Mouse (Mus musculus): ENCODE data around the gene Tctn1. TPM values are rescaled to one million over a fixed set of nuclear protein-coding genes. Genes with fewer than 3 reads are reported as not detected.

The Tctn1 gene
- total and polyA plus RNA-seq, 3 experiments = 3.8 to 6.0 TPM; not detected in 1

GRCm38 (mm10) chr5:122300071-122300518, 35.8 kb upstream of the Tctn1 start:
- TF ChIP-seq MAZ (IDR thresholded peaks at IDR 0.05; ENCODE audit: low read depth, low read length) = no peak
- H3K79me2 ChIP-seq (ENCODE audit: control insufficient read depth, insufficient read depth, low read length, poor library complexity) = peaks cover 38% of the 10 kb centered on the region
- no peaks in the 10 kb centered on the region for H3K27me3 ChIP-seq (ENCODE audit: control insufficient read depth in 1 of 2, insufficient read depth in 2 of 2, low read length in 2 of 2)
- no peak overlapping the region for H3K27ac ChIP-seq (ENCODE audit: control insufficient read depth, low read depth, low read length)
- no peaks in the 10 kb centered on the region for H3K4me1 ChIP-seq (ENCODE audit: control insufficient read depth in 1 of 2, insufficient read depth in 2 of 2, low read length in 2 of 2)
- H3K9ac ChIP-seq (ENCODE audit: control insufficient read depth, low read depth, low read length, poor library complexity, severe bottlenecking) = no peak overlapping the region
- H3K36me3 ChIP-seq (ENCODE audit: control insufficient read depth in 1 of 2, insufficient read depth in 2 of 2, low read length in 2 of 2) = no peaks in the 10 kb centered on the region; a peak in 1 of 4 replicates
- DNase-seq (ENCODE audit: low read depth, low spot score) = no peak
- no peak overlapping the region for H3K4me3 ChIP-seq (ENCODE audit: control insufficient read depth in 1 of 2, insufficient read depth in 1 of 2, low read depth in 2 of 2, low read length in 2 of 2)
- H3K9me3 ChIP-seq (replicated peaks; ENCODE audit: insufficient read depth, low read length) = no peaks in the 10 kb centered on the region

- H3K9ac ChIP-seq (ENCODE audit: control insufficient read depth, low read depth, low read length, poor library complexity, severe bottlenecking) = no peak overlapping the region
- H3K4me1 ChIP-seq (ENCODE audit: control insufficient read depth in 1 of 2, insufficient read depth in 2 of 2, low read length in 2 of 2) = peaks cover 0 to 6% of the 10 kb centered on the region in 2 experiments; a peak in 2 of 4 replicates
- H3K4me3 ChIP-seq (ENCODE audit: control insufficient read depth in 1 of 2, insufficient read depth in 1 of 2, low read depth in 2 of 2, low read length in 2 of 2) = no peak overlapping the region
- H3K79me2 ChIP-seq (ENCODE audit: control insufficient read depth, insufficient read depth, low read length, poor library complexity) = peaks cover 51% of the 10 kb centered on the region
- TF ChIP-seq MAX (IDR thresholded peaks at IDR 0.05; ENCODE audit: low read length) (no peak), POLR2A (IDR thresholded peaks at IDR 0.05; ENCODE audit: control insufficient read depth in 1 of 2, insufficient read depth in 1 of 2, low read depth in 1 of 2, low read length in 2 of 2, poor library complexity in 1 of 2) (no peak), MAZ (IDR thresholded peaks at IDR 0.05; ENCODE audit: low read depth, low read length) (no peak)
- H3K9me3 ChIP-seq (replicated peaks; ENCODE audit: insufficient read depth, low read length) = no peaks in the 10 kb centered on the region
- H3K27me3 ChIP-seq (ENCODE audit: control insufficient read depth in 1 of 2, insufficient read depth in 2 of 2, low read length in 2 of 2) = no peaks in the 10 kb centered on the region
- DNase-seq (ENCODE audit: low read depth, low spot score) = no peak
- peaks cover 0 to 3% of the 10 kb centered on the region in 2 experiments; a peak in 3 of 4 replicates for H3K36me3 ChIP-seq (ENCODE audit: control insufficient read depth in 1 of 2, insufficient read depth in 2 of 2, low read length in 2 of 2)
- H3K27ac ChIP-seq (ENCODE audit: control insufficient read depth, low read depth, low read length) = no peak overlapping the region
Measured at GRCm38 (mm10) chr5:122295113-122295935, 31.1 kb upstream of the Tctn1 start.

- peaks cover 0 to 4% of the 10 kb centered on the region in 2 experiments; a peak in 3 of 4 replicates for H3K36me3 ChIP-seq (ENCODE audit: control insufficient read depth in 1 of 2, insufficient read depth in 2 of 2, low read length in 2 of 2)
Measured at GRCm38 (mm10) chr5:122294219-122294735, 30.0 kb upstream of the Tctn1 start.

GRCm38 (mm10) chr5:122293131-122293530, 28.9 kb upstream of the Tctn1 start:
- Histone ChIP-seq H3K9me3 (replicated peaks; ENCODE audit: insufficient read depth, low read length) (no peaks in the 10 kb centered on the region), H3K9ac (ENCODE audit: control insufficient read depth, low read depth, low read length, poor library complexity, severe bottlenecking) (no peak overlapping the region), H3K27ac (ENCODE audit: control insufficient read depth, low read depth, low read length) (no peak overlapping the region), H3K36me3 (ENCODE audit: control insufficient read depth in 1 of 2, insufficient read depth in 2 of 2, low read length in 2 of 2) (peaks cover 0 to 6% of the 10 kb centered on the region in 2 experiments; a peak in 3 of 4 replicates), H3K4me3 (ENCODE audit: control insufficient read depth in 1 of 2, insufficient read depth in 1 of 2, low read depth in 2 of 2, low read length in 2 of 2) (no peak overlapping the region), H3K79me2 (ENCODE audit: control insufficient read depth, insufficient read depth, low read length, poor library complexity) (peaks cover 63% of the 10 kb centered on the region), H3K27me3 (ENCODE audit: control insufficient read depth in 1 of 2, insufficient read depth in 2 of 2, low read length in 2 of 2) (no peaks in the 10 kb centered on the region), H3K4me1 (ENCODE audit: control insufficient read depth in 1 of 2, insufficient read depth in 2 of 2, low read length in 2 of 2) (peaks cover 0 to 6% of the 10 kb centered on the region in 2 experiments; a peak in 2 of 4 replicates)
- DNase-seq (ENCODE audit: low read depth, low spot score) = no peak
- no peak for TF ChIP-seq TCF12 (IDR thresholded peaks at IDR 0.05; ENCODE audit: low read depth, low read length)
- no peak for TF ChIP-seq CHD1 (IDR thresholded peaks at IDR 0.05; ENCODE audit: low read depth, low read length)
- TF ChIP-seq HCFC1 (IDR thresholded peaks at IDR 0.05; ENCODE audit: low read depth, low read length) = no peak
- TF ChIP-seq RCOR1 (IDR thresholded peaks at IDR 0.05; ENCODE audit: low read depth, low read length) = no peak
- no peak for TF ChIP-seq RAD21 (IDR thresholded peaks at IDR 0.05; ENCODE audit: low read depth, low read length)
- TF ChIP-seq NELFE (IDR thresholded peaks at IDR 0.05; ENCODE audit: low read depth, low read length) = no peak
- no peak for TF ChIP-seq MXI1 (IDR thresholded peaks at IDR 0.05; ENCODE audit: low read depth, low read length)
- no peak for TF ChIP-seq E2F4 (IDR thresholded peaks at IDR 0.05; ENCODE audit: borderline replicate concordance, low read depth, low read length)
- no peak for TF ChIP-seq KAT2A (conservative IDR thresholded peaks at IDR 0.05; ENCODE audit: low read depth, low read length)
- TF ChIP-seq ZC3H11A (IDR thresholded peaks at IDR 0.05; ENCODE audit: low read depth, low read length) = no peak
- TF ChIP-seq POLR2AphosphoS5 (IDR thresholded peaks at IDR 0.05; ENCODE audit: borderline replicate concordance, low read depth, low read length) = no peak
- no peak for TF ChIP-seq ZNF384 (IDR thresholded peaks at IDR 0.05; ENCODE audit: low read depth, low read length)
- no peak for TF ChIP-seq GABPA (IDR thresholded peaks at IDR 0.05; ENCODE audit: low read depth, low read length)
- no peak for TF ChIP-seq USF2 (IDR thresholded peaks at IDR 0.05; ENCODE audit: borderline replicate concordance in 1 of 2, insufficient read depth in 1 of 2, low read depth in 1 of 2, low read length in 2 of 2)

More at GRCm38 (mm10) chr5:122294219-122294735, 30.0 kb upstream of the Tctn1 start:
- H3K9ac ChIP-seq (ENCODE audit: control insufficient read depth, low read depth, low read length, poor library complexity, severe bottlenecking) = no peak overlapping the region
- H3K27ac ChIP-seq (ENCODE audit: control insufficient read depth, low read depth, low read length) = no peak overlapping the region
- H3K79me2 ChIP-seq (ENCODE audit: control insufficient read depth, insufficient read depth, low read length, poor library complexity) = peaks cover 57% of the 10 kb centered on the region
- TF ChIP-seq MAFK (IDR thresholded peaks at IDR 0.05; ENCODE audit: borderline replicate concordance, low read depth, low read length) = no peak
- TF ChIP-seq ZKSCAN1 (IDR thresholded peaks at IDR 0.05; ENCODE audit: low read depth, low read length) = no peak
- no peak for TF ChIP-seq ZMIZ1 (IDR thresholded peaks at IDR 0.05; ENCODE audit: low read depth, low read length)
- H3K4me3 ChIP-seq (ENCODE audit: control insufficient read depth in 1 of 2, insufficient read depth in 1 of 2, low read depth in 2 of 2, low read length in 2 of 2) = no peak overlapping the region
- DNase-seq (ENCODE audit: low read depth, low spot score) = no peak
- no peaks in the 10 kb centered on the region for H3K27me3 ChIP-seq (ENCODE audit: control insufficient read depth in 1 of 2, insufficient read depth in 2 of 2, low read length in 2 of 2)
- peaks cover 0 to 6% of the 10 kb centered on the region in 2 experiments; a peak in 2 of 4 replicates for H3K4me1 ChIP-seq (ENCODE audit: control insufficient read depth in 1 of 2, insufficient read depth in 2 of 2, low read length in 2 of 2)
- no peaks in the 10 kb centered on the region for H3K9me3 ChIP-seq (replicated peaks; ENCODE audit: insufficient read depth, low read length)

Measured in MEL (cell line).